Comparison of ENCODE assay signal across 8 mouse cellular contexts in genomic region chr2:75792377-75793203, GRCm38 (mm10). TPM values are rescaled to one million over a fixed set of nuclear protein-coding genes. Genes with fewer than 3 reads are reported as not detected.
DNase-seq lines count a peak whose midpoint lies in the region; ATAC-seq and TF ChIP-seq lines count a peak whose summit lies in the region.

No protein-coding gene starts in this region.

- H3K9me3 ChIP-seq in lung, postnatal 0 days (ENCODE audit: low read length) = no peaks in the 10 kb centered on the region

- H3K4me3 ChIP-seq in lung, postnatal 0 days (ENCODE audit: low read depth, low read length) = no peak overlapping the region

- H3K4me1 ChIP-seq in lung, postnatal 0 days (ENCODE audit: insufficient read depth, low read depth, low read length) = no peaks in the 10 kb centered on the region

- H3K36me3 ChIP-seq in lung, postnatal 0 days (ENCODE audit: insufficient read depth, low read length) = no peaks in the 10 kb centered on the region

- no peaks in the 10 kb centered on the region for H3K27me3 ChIP-seq in lung, postnatal 0 days (replicated peaks; ENCODE audit: insufficient read depth, low read length)

- DNase-seq in gastrocnemius, postnatal 14 days = peak; percentile 23
- no peak for DNase-seq in gastrocnemius, postnatal 36 days
- DNase-seq in ZHBTc4 (ENCODE audit: low read depth, low spot score) (peak; percentile 64), adipocyte (ENCODE audit: low spot score) (no peak)
- peak; percentile 63 for DNase-seq in lung, postnatal 0 days (ENCODE audit: low spot score)
- DNase-seq in thymus, postnatal 0 days (ENCODE audit: low spot score) = peak; percentile 75
- DNase-seq in cerebellum, postnatal 25 days = no peak

- 43% methylated on average over 12 of the region's 12 CpGs for WGBS in lung, postnatal 0 days

- H3K4me2 ChIP-seq in lung, postnatal 0 days (replicated peaks; ENCODE audit: low read depth, low read length) = no peak overlapping the region; the same call in 1 of the 2 replicates

- ATAC-seq in hematopoietic stem cell, adult 5-6 weeks (replicated peaks in 1 of 2; ENCODE audit: insufficient read depth in 1 of 2, low FRiP score in 2 of 2, low TSS enrichment in 1 of 2, low read depth in 1 of 2, poor library complexity in 2 of 2, severe bottlenecking in 2 of 2) = peak; percentile 85 to 95
- ATAC-seq in lung, postnatal 0 days = peak; percentile 74

- TF ChIP-seq CTCF in lung, postnatal 0 days (IDR thresholded peaks at IDR 0.05) = no peak

- no peak for TF ChIP-seq EP300 in lung, postnatal 0 days (IDR thresholded peaks at IDR 0.05)

- intact Hi-C loops in gastrocnemius, postnatal 14 days (cut with DNase I; ENCODE audit: low total_unique reads) = no loop called here
- intact Hi-C loops in gastrocnemius, postnatal 36 days (cut with DNase I) = loop anchor here (10.0 kb wide), 1 partner anchor 272 kb away; no protein-coding TSS in a partner anchor

- no peak overlapping the region for H3K27ac ChIP-seq in lung, postnatal 0 days (ENCODE audit: low read length)

- H3K9ac ChIP-seq in lung, postnatal 0 days (replicated peaks; ENCODE audit: low read depth) = no peak overlapping the region

RNA-seq across cellular contexts. Expression of gene Agps, which starts 39.4 kb away (rescaled TPM):
- 10 to 100 TPM; 23.0 to 25.9 TPM for total RNA-seq in gastrocnemius, postnatal 14 days (2021)
- total RNA-seq in gastrocnemius, postnatal 36 days (2021) = 10 to 100 TPM; 21.6 to 24.0 TPM
- total RNA-seq in hematopoietic stem cell, adult 5-6 weeks (2017) = 38.7 and 63.6 TPM in 2 replicates
- polyA plus RNA-seq in lung, postnatal 0 days (2015; fragmentation: Nextera tagmentation; extraction: Ambion mirVana) = 14.2 and 16.4 TPM in 2 replicates
- 19.0 and 20.8 TPM in 2 replicates for polyA plus RNA-seq in thymus, postnatal 0 days (2015; fragmentation: Nextera tagmentation; extraction: Ambion mirVana)

Comparison
In these comparisons a context has a peak if more than half of its experiments do, and no peak if none do; other contexts are left out.
1. DNase-seq: peak in gastrocnemius, postnatal 14 days (single experiment), ZHBTc4 (single experiment), lung, postnatal 0 days (single experiment) and thymus, postnatal 0 days (single experiment); none in gastrocnemius, postnatal 36 days (0 of 2), cerebellum, postnatal 25 days (0 of 2) and adipocyte (single experiment).